Mouse (Mus musculus) right cerebral cortex, adult 2 months (tissue): ENCODE data around the gene Sema3c.
"Not testable (repeated sequence)": the region's sequence is repeated elsewhere in the genome, so short reads cannot be mapped to it uniquely, and the experiment has no call there.

Experiments
- DNase-seq, 2 experiments: peaks; one replicate each; pipeline ENCODE4 v3.0.0; 2021 to 2022; ENCODE audit warnings: low spot score in 2 of 2

Sema3c gene

GRCm38 (mm10) chr5:17573694-17574380 lies at the start of gene Sema3c:
TSS of gene Sema3c (plus strand) at chr5:17574281.
- DNase-seq = peak; percentile 6 to 20

DNA sequence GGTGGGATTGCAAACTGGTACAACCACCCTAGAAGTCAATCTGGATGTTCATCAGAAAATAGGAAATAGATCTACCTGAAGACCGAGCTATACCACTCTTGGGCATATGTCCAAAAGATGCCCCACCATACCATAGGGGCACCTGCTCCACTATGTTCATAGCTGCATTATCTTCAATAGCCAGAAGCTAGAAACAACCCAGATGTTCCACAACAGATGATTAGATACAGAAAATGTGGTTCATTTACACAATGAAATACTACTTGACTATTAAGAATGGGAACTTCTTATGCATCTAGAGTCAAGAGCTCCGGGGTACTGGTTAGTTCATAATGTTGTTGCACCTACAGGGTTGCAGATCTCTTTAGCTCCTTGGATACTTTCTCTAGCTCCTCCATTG lies 42.9 kb upstream of the Sema3c start:
- not testable (repeated sequence) for DNase-seq

DNA sequence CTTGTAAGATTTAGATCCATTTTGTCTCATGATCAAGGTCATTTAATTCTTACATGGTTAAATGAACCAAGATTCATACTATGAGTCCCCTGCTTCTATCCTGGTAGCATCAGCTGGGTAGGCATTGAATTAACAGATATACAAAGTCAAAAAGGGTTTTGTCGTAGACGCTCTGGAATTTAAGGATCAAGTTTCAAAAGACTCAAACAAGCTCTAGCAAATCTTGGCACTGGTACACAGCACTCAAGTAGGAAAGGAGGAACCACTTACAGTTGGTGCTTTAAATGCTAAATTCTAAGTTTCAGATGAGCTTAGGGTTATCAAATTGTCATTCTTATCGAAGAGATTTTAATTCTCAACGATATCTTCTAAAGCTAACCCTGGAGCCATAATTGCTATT lies 30.9 kb upstream of the Sema3c start:
- DNase-seq = no peak

DNA sequence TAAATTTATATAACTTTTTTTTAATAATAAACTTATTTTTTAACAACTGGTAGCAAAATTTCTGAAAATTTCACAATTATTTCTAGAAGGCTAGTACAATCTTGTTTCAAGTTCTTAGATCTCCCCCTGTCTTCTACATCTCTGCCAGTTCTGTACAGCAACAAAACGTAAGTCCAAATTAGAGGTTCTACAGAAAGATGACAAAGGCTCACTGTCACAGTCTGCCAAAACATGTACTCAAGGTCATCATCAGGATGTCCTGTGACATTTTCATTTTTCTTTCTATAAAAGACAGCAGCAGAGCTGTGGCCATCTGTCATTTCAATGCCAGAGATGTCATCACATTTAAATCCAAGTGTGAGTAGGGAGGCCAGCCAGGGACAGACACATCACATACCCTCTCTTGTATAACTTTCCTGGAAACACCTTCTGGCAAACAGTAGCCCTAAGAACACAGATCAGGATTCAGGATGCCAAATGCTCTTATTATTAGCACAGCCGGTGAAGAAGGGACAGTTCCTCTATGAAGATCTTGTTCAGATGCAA lies 29.1 kb upstream of the Sema3c start:
- no peak for DNase-seq

DNA sequence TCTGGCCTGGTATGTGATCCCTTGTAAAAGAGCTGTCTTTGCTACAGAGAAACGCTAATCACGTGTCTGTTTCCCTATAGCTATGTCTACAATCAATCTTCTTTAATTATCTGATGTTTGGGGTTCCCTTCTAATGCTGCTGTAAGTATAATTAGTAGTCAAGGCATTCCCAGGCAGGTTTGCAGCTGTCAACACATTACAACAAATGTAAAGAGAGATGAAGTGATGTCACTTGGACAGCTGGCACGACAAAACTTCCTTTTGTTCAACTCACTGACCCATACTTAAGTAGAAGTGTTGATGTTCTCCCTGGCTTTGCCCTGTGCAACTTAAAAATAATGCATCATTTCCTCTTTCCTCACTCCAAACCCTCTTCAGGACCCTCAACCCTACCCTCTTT lies 22.4 kb upstream of the Sema3c start:
- DNase-seq = no peak

DNA sequence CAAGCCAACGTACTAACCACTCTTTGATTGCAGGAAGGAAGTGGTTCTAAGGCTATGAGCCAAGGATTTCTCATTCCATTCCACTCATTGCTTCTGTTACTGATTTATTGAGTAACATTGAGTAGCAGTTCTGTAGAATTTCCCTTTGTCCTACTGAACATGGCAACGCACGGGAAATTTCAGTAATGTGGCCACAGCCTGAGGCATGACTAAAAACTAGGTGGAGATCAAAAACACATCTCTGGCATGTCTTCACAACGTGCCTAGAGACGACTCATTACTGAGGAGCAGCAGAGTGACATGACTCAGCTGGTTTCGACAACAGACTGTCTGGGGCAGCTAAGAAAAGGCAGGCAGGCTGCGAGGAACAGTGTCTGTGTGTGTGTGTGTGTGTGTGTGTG lies 18.0 kb upstream of the Sema3c start:
- peak; percentile 13 to 24 for DNase-seq

DNA sequence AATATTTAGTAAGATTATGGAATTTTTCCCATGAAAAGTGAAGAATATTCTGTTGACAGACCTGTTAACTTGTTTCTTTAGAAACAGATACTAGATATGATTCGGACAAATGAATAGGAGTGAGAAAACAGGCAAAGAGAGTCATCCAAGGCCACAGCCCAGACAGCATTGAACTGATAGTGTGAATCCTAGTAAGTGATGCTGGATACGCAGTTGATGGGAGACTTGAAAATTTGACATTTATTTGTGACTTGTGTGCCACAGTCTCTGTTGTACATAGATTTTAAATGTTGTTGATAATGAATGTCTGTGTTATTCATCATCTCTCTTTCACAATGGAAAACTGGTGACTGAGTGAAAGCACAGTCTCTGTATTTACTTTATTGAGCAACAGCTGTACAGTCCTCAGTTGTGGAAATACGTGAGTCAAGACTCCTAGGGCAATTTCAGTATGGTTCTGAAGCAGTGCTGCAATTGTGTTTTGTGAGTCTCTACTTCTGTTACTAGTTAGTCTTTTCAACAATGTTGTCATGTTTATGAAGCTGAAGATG lies 17.3 kb upstream of the Sema3c start:
- DNase-seq = no peak

- DNase-seq = no peak
Measured at GRCm38 (mm10) chr5:17571571-17571970, 2.5 kb upstream of the Sema3c start.

DNA sequence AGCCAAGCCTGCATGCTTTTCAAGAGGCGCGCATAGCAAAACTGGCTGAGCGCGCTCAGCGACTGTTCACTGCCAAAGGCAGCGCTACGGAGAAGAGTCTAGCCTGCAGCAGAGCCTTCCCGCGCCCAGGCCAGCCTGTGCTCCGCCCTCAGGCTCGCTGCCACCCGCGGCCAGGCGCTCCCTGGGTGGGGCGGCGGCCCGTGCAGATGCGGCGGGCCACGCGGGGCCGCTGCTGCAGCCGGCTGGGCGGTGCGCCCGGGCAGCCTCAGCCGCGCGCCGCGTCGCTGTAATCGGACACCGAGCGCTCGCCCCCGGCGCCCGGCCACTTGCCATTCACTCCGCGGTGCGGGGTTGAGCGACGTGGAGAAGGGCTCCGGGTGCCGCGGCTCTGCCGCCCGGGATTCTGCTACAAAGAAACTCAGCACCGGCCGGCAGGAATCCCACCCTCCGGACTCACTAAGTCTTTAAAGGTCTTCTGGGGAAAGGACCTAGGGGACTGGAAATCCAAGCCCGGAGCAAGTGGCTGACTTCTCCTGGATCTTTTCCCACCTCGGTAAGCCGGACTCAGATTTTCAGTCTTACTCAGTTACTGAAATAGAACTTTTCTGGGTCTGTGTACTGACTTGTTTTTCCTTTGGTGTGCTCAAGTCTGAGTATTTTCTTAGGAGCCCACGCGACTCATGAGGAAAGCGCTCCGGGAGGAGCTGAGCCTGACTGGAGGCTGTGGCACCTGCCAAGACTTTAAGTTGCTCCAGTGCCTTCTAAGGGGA lies 517 bp downstream of the Sema3c start:
- peak; percentile 32 to 45 for DNase-seq

DNA sequence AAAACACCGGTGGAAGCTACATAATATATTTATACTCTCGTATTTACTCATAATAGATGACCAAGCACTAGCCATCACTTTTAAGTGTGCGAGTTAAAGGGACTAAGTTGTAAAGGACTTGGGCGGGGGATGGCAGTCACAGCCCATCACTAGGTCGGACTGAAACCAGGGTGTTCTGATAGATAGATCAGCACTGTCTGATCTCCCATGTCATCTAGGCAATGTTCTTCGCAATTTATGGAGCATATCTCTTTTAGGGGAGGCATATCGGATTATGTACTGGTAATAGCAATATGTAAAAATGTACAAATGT lies 1.1 kb downstream of the Sema3c start:
- DNase-seq = no peak

GRCm38 (mm10) chr5:17576069-17576468 lies 2.0 kb downstream of the Sema3c start:
- no peak for DNase-seq

DNA sequence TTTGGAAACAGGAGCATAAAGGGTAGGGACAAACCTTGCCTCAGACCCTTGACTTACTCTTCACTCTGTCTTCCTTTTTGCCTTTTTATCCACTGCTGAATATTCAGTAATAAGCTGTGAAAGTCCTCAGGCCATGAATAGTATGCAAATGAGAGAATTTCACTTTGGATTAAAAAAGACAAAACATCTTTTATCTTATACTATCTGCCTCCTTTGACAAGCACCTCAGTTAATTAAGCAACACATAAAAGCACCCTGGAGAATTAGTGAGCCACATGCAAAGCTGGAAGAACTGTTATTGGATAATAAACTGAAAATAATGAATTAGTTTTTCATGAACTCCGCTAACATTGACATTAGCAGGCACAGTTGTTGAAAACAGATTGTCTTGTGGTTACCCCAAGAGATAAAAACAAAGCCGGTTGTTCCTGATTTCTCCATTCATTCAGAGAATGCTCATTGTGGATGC lies 8.0 kb downstream of the Sema3c start:
- no peak for DNase-seq

DNA sequence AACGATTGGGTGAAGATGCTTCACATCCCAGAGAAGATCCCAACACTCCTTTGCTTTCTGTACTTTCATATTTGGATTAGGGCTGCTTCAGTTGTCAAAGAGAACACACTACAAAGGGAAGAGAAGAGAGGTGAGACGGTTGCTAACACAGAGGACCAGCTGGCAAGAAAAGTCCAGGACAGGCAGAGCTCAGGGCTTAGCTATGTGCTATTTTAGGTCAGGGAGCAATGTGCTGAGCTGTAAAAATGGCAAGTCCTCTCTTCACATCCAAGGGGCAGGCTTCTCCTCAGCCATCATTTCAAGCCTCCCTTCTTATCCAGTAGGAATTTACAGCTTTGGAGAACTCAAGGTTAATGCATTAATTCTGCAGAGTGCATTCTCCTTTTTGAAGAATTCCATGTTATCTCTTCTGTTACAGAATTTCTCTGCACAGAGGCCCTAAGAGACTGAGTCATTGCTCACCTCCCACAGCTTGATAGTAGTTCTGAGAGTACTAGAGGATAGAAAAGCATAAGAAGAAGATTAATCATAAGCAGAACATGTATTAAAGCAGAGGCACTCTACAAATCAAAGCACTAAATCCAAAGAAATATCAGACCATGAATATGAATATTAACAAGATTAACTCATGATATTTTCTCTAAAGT lies 10.3 kb downstream of the Sema3c start:
- DNase-seq = peak; percentile 4 to 11

- no peak for DNase-seq
Measured at GRCm38 (mm10) chr5:17586518-17587210, 12.6 kb downstream of the Sema3c start.

- DNase-seq = no peak
Measured at GRCm38 (mm10) chr5:17591908-17592307, 17.8 kb downstream of the Sema3c start.

DNA sequence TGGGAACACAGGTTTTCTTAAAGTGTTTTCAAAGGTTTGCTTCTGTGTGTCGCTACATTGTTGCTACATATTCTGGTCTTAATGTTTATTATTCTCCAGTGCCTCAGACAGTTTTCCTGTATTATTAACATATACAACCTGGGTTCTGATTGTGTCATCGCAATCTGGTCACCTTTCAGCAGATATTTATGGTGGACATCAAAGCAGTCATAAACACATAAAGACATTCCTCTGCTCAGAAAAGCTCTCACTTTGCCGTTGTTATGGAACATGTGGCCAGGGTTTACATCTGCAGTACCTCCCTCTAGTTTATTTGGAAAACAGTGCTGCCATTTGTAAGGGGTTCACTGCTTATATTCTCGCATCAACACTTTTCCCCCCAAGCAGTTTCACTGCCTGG lies 27.6 kb downstream of the Sema3c start:
- no peak for DNase-seq

- no peak for DNase-seq
Measured at GRCm38 (mm10) chr5:17620619-17621018, 46.5 kb downstream of the Sema3c start.

- no peak for DNase-seq
Measured at GRCm38 (mm10) chr5:17622564-17622963, 48.5 kb downstream of the Sema3c start.

GRCm38 (mm10) chr5:17628606-17629005 lies 54.5 kb downstream of the Sema3c start:
- DNase-seq = no peak

DNA sequence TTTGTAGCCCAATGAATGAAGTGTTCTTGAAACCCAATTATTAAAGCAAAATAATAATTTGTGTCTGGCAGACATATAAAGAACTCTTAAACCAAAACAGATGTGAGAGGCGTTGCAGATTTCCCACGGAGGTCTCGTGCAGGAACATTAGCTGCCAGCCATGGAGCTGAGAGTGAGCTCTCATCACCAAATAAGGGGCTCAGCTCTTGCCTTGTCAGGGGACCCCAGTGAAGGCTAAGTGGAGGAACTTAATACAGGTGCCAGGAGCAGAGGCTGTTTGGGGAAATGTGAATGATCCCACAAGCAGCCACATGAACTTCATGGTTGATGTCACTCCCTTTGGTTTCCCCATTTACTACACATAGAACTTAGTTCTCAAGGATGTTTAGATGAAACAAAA lies 55.5 kb downstream of the Sema3c start:
- no peak for DNase-seq

DNA sequence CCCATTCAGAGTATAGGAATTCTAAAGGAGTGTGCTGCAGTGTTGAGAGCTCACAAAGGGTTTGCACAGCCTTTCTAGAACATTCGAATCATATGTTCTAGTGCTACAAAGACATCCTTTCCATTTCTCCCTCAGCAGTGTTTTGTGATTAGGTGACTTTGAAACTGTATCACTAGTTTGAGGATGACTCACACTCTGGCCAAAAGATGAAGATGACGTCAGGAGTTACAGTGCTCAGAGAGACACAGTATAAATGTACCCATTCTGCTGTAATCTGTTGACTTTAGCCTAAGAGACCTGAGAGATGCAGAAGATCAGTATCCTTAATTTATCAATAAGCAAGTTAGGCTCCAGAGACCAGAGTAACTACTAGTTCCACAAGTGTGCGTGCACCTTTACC lies 65.4 kb downstream of the Sema3c start:
- DNase-seq = no peak
